In the genomic region with DNA sequence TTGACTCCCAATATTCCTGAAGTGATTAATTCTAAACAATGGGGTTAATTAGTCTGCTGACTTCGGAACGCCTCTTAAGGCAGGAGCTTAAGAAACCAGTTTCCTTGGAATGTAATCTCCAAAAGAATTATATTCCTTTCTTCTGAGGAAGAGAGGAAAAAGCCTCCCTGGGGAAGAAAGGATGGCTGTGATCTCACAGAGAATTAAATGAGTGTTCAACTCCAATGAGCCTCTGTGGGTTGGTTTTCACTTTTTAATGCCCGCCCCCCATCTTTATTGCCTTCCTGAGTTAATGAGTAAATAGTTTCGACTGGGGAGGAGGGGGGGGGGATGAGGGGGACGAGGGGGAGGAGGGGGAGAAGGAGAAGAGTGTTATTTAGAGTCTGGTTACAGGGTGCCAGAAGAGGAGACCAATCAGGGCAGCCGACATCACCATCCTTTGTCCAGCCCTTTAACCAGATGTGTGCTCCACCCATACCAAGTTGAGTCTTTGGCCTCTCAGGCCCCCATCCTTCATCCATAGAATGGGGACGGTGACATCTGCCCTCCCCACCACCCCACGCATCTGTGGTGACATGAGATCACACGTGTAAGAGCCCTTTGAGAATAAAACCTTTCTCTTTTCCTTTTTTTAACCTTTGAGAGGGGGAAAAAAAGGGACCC, we compare ENCODE assay signal across 18 mouse cellular contexts.
DNase-seq lines count a peak whose midpoint lies in the region; ATAC-seq and TF ChIP-seq lines count a peak whose summit lies in the region.
"Had no signal": no experiment of that assay in that cellular context is flagged by ENCODE, and none has a peak within 500 bp of the region (broad histone marks: within the 10 kb centered on the region; RNA-seq: fewer than 3 reads in every experiment).

No protein-coding gene starts in this region.

- no peaks in the 10 kb centered on the region for H3K36me3 ChIP-seq in forebrain, embryonic 11.5 days (ENCODE audit: control insufficient read depth, insufficient read depth, low read length)
- H3K36me3 ChIP-seq in forebrain, postnatal 0 days (ENCODE audit: insufficient read depth), result no peaks in the 10 kb centered on the region
- H3K36me3 ChIP-seq in midbrain, embryonic 14.5 days (ENCODE audit: control insufficient read depth, insufficient read depth, low read length), result no peaks in the 10 kb centered on the region
- H3K36me3 ChIP-seq in midbrain, embryonic 11.5 days (ENCODE audit: control insufficient read depth, insufficient read depth, low read length), result no peaks in the 10 kb centered on the region
- no peaks in the 10 kb centered on the region for H3K36me3 ChIP-seq in hindbrain, postnatal 0 days (ENCODE audit: insufficient read depth, low read length)
- H3K36me3 ChIP-seq: embryonic facial prominence, embryonic 13.5 days; intestine, embryonic 15.5 days; liver, embryonic 13.5 days had no signal

- ATAC-seq in forebrain, embryonic 11.5 days (replicated peaks; ENCODE audit: low FRiP score), result 0 out of 2 replicates have a peak, but pooled peaks have one; percentile 36
- no peak for ATAC-seq in forebrain, postnatal 0 days
- no peak for ATAC-seq in midbrain, embryonic 14.5 days (ENCODE audit: low FRiP score, low TSS enrichment)
- ATAC-seq in midbrain, embryonic 11.5 days (ENCODE audit: low FRiP score), result no peak
- ATAC-seq in hindbrain, postnatal 0 days, result no peak
- ATAC-seq: intestine, embryonic 15.5 days had no signal

- H3K4me3 ChIP-seq in forebrain, embryonic 11.5 days (ENCODE audit: low read depth, low read length), result no peak overlapping the region
- H3K4me3 ChIP-seq in forebrain, postnatal 0 days (ENCODE audit: low read depth, low read length), result no peak overlapping the region
- H3K4me3 ChIP-seq in midbrain, embryonic 14.5 days (replicated peaks; ENCODE audit: low read depth, low read length), result no peak overlapping the region
- H3K4me3 ChIP-seq in midbrain, embryonic 11.5 days (ENCODE audit: low read depth, low read length), result no peak overlapping the region
- no peak overlapping the region for H3K4me3 ChIP-seq in hindbrain, postnatal 0 days (ENCODE audit: low read length)
- H3K4me3 ChIP-seq: embryonic facial prominence, embryonic 13.5 days; intestine, embryonic 15.5 days; liver, embryonic 13.5 days; myocyte had no signal

- H3K9ac ChIP-seq in forebrain, embryonic 11.5 days (ENCODE audit: low read length), result no peak overlapping the region
- no peak overlapping the region for H3K9ac ChIP-seq in forebrain, postnatal 0 days
- no peak overlapping the region for H3K9ac ChIP-seq in midbrain, embryonic 14.5 days (replicated peaks; ENCODE audit: low read length)
- H3K9ac ChIP-seq in midbrain, embryonic 11.5 days (ENCODE audit: low read length), result no peak overlapping the region
- H3K9ac ChIP-seq in hindbrain, postnatal 0 days (replicated peaks; ENCODE audit: low read length), result no peak overlapping the region
- H3K9ac ChIP-seq: embryonic facial prominence, embryonic 13.5 days; intestine, embryonic 15.5 days; liver, embryonic 13.5 days had no signal

- DNase-seq in forebrain, embryonic 11.5 days (ENCODE audit: low spot score), result peak; percentile 60
- no peak for DNase-seq in forebrain, postnatal 0 days
- peak; percentile 67 for DNase-seq in midbrain, embryonic 14.5 days
- DNase-seq in midbrain, embryonic 11.5 days (ENCODE audit: low spot score, missing footprints), result no peak
- peak; percentile 44 for DNase-seq in hindbrain, postnatal 0 days (ENCODE audit: low spot score)
- DNase-seq in cerebellum, postnatal 10 days, result no peak
- no peak for DNase-seq in heart, adult 9 months (ENCODE audit: low spot score in 2 of 2)
- no peak for DNase-seq in layer of hippocampus, postnatal 36 days
- DNase-seq: adrenal gland, postnatal 25 days; cerebellum, adult 9-11 months; gastrocnemius, postnatal 10 days; heart, postnatal 10 days; left cerebral cortex, postnatal 4 days; liver, embryonic 13.5 days; thymus, adult 18-20 months had no signal

- 10% methylated on average over 9 of the region's 9 CpGs for WGBS in forebrain, embryonic 11.5 days
- 5% methylated on average over 9 of the region's 9 CpGs for WGBS in forebrain, postnatal 0 days
- 14% methylated on average over 9 of the region's 9 CpGs for WGBS in midbrain, embryonic 14.5 days
- 21% methylated on average over 9 of the region's 9 CpGs for WGBS in midbrain, embryonic 11.5 days
- 23% methylated on average over 9 of the region's 9 CpGs for WGBS in hindbrain, postnatal 0 days

- peaks cover 4% of the 10 kb centered on the region; the same call in 1 of the 2 replicates for H3K27me3 ChIP-seq in forebrain, embryonic 11.5 days (ENCODE audit: control insufficient read depth, insufficient read depth, low read length)
- peaks cover 5% of the 10 kb centered on the region; the same call in 1 of the 2 replicates for H3K27me3 ChIP-seq in forebrain, postnatal 0 days (ENCODE audit: insufficient read depth, low read length)
- no peaks in the 10 kb centered on the region for H3K27me3 ChIP-seq in midbrain, embryonic 14.5 days (ENCODE audit: control insufficient read depth, insufficient read depth, low read length)
- no peaks in the 10 kb centered on the region for H3K27me3 ChIP-seq in midbrain, embryonic 11.5 days (ENCODE audit: control insufficient read depth, insufficient read depth, low read length)
- no peaks in the 10 kb centered on the region for H3K27me3 ChIP-seq in hindbrain, postnatal 0 days (ENCODE audit: insufficient read depth, low read length)
- H3K27me3 ChIP-seq: embryonic facial prominence, embryonic 13.5 days; intestine, embryonic 15.5 days; liver, embryonic 13.5 days had no signal

- H3K4me2 ChIP-seq in forebrain, embryonic 11.5 days (ENCODE audit: low read depth, low read length, severe bottlenecking), result no peak overlapping the region
- no peak overlapping the region for H3K4me2 ChIP-seq in forebrain, postnatal 0 days (ENCODE audit: low read depth)
- H3K4me2 ChIP-seq in midbrain, embryonic 14.5 days (ENCODE audit: low read length), result no peak overlapping the region
- H3K4me2 ChIP-seq in midbrain, embryonic 11.5 days, result no peak overlapping the region
- no peak overlapping the region for H3K4me2 ChIP-seq in hindbrain, postnatal 0 days (ENCODE audit: low read depth, low read length)
- H3K4me2 ChIP-seq: embryonic facial prominence, embryonic 13.5 days; intestine, embryonic 15.5 days; liver, embryonic 13.5 days had no signal

- no peak for TF ChIP-seq CTCF in forebrain, postnatal 0 days (IDR thresholded peaks at IDR 0.05; ENCODE audit: low read depth)
- TF ChIP-seq CTCF in hindbrain, postnatal 0 days (IDR thresholded peaks at IDR 0.05; ENCODE audit: low read depth), result no peak

- no peaks in the 10 kb centered on the region for H3K9me3 ChIP-seq in forebrain, embryonic 11.5 days (ENCODE audit: control insufficient read depth, low read length)
- no peaks in the 10 kb centered on the region for H3K9me3 ChIP-seq in forebrain, postnatal 0 days (ENCODE audit: low read length)
- H3K9me3 ChIP-seq in midbrain, embryonic 14.5 days (ENCODE audit: control insufficient read depth, low read length), result no peaks in the 10 kb centered on the region
- no peaks in the 10 kb centered on the region for H3K9me3 ChIP-seq in midbrain, embryonic 11.5 days (ENCODE audit: control insufficient read depth, low read length)
- no peaks in the 10 kb centered on the region for H3K9me3 ChIP-seq in hindbrain, postnatal 0 days (ENCODE audit: low read length)
- H3K9me3 ChIP-seq: embryonic facial prominence, embryonic 13.5 days; intestine, embryonic 15.5 days; liver, embryonic 13.5 days had no signal

- H3K4me1 ChIP-seq in forebrain, embryonic 11.5 days (replicated peaks; ENCODE audit: control insufficient read depth, insufficient read depth, low read length), result peaks cover 4% of the 10 kb centered on the region; the same call in 1 of the 2 replicates
- no peaks in the 10 kb centered on the region for H3K4me1 ChIP-seq in forebrain, postnatal 0 days (ENCODE audit: insufficient read depth)
- peaks cover 6% of the 10 kb centered on the region; the same call in 1 of the 2 replicates for H3K4me1 ChIP-seq in midbrain, embryonic 14.5 days (ENCODE audit: control insufficient read depth, insufficient read depth, low read length)
- H3K4me1 ChIP-seq in midbrain, embryonic 11.5 days (ENCODE audit: control insufficient read depth, insufficient read depth, low read length), result no peaks in the 10 kb centered on the region
- H3K4me1 ChIP-seq in hindbrain, postnatal 0 days (ENCODE audit: insufficient read depth, low read length), result no peaks in the 10 kb centered on the region
- H3K4me1 ChIP-seq: intestine, embryonic 15.5 days; liver, embryonic 13.5 days had no signal

- H3K27ac ChIP-seq in forebrain, embryonic 11.5 days (ENCODE audit: low read depth, low read length), result no peak overlapping the region
- H3K27ac ChIP-seq in forebrain, postnatal 0 days (ENCODE audit: low read depth, low read length), result no peak overlapping the region
- no peak overlapping the region for H3K27ac ChIP-seq in midbrain, embryonic 14.5 days (replicated peaks; ENCODE audit: low read depth, low read length)
- no peak overlapping the region for H3K27ac ChIP-seq in midbrain, embryonic 11.5 days (ENCODE audit: low read depth, low read length)
- no peak overlapping the region for H3K27ac ChIP-seq in hindbrain, postnatal 0 days
- H3K27ac ChIP-seq: embryonic facial prominence, embryonic 13.5 days; intestine, embryonic 15.5 days; liver, embryonic 13.5 days had no signal

Comparison
In these comparisons a context has a peak if more than half of its experiments do, and no peak if none do; other contexts are left out.
1. DNase-seq: peak in forebrain, embryonic 11.5 days (single experiment), midbrain, embryonic 14.5 days (single experiment) and hindbrain, postnatal 0 days (single experiment); none in forebrain, postnatal 0 days (single experiment), midbrain, embryonic 11.5 days (single experiment), cerebellum, postnatal 10 days (0 of 2), heart, adult 9 months (0 of 2) and layer of hippocampus, postnatal 36 days (0 of 2).